Mouse (Mus musculus): ENCODE data around the gene Bcorl1. TPM values are rescaled to one million over a fixed set of nuclear protein-coding genes. Genes with fewer than 3 reads are reported as not detected.

Gene Bcorl1
- polyA plus RNA-seq, 1 experiment from 2014 or later = 6.4 TPM

DNA sequence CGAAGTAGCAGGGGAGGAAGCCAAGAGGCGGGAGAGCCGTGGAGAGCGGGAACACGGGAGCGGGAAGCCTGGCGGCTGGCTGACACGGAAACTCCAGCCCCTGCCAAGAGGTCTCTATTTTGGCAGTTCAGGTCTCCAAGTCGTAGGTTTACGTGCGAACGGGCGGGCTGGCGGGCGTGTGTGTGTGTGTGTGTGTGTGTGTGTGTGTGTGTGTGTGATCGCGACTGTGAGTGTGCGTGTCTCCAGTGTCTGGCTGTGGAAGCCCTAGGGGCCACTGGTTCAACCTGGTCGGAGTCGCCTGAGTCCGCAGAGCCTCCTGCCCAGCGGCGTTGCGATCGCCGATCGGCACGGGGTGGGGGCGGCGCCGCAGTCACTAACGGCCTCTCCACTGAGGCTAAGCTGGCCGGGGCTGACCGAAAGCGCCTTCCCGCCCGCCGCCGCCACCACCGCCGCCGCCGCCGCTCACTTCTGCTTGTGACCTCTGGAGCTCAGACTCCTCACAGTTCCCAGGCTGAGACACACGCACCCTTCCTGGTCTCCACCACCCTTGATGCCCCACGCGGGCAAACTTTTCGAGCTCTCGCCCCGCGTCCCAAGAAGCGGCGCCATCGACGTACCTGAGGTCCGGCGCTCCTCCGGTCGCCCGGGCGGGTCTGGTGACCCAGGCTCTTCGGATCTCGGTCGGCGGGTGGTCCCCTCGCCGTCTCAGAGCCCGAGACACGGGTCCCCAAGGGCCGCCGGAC lies 111.9 kb downstream of the Bcorl1 start:
- Histone ChIP-seq H3K27me3 (peaks cover 42% of the 10 kb centered on the region), H3K27ac (no peak overlapping the region), H3K4me3 (replicated peaks) (peak overlapping the region; percentile 41), H3K9me3 (no peaks in the 10 kb centered on the region), H3K36me3 (replicated peaks) (no peaks in the 10 kb centered on the region), H3K4me2 (peak overlapping the region; percentile 51), H3K9ac (no peak overlapping the region), H3K4me1 (no peaks in the 10 kb centered on the region)
- ATAC-seq (ENCODE audit: low FRiP score) = no peak; the same call in 1 of the 2 replicates
- WGBS = 17% methylated on average over 42 of the region's 71 CpGs

DNA sequence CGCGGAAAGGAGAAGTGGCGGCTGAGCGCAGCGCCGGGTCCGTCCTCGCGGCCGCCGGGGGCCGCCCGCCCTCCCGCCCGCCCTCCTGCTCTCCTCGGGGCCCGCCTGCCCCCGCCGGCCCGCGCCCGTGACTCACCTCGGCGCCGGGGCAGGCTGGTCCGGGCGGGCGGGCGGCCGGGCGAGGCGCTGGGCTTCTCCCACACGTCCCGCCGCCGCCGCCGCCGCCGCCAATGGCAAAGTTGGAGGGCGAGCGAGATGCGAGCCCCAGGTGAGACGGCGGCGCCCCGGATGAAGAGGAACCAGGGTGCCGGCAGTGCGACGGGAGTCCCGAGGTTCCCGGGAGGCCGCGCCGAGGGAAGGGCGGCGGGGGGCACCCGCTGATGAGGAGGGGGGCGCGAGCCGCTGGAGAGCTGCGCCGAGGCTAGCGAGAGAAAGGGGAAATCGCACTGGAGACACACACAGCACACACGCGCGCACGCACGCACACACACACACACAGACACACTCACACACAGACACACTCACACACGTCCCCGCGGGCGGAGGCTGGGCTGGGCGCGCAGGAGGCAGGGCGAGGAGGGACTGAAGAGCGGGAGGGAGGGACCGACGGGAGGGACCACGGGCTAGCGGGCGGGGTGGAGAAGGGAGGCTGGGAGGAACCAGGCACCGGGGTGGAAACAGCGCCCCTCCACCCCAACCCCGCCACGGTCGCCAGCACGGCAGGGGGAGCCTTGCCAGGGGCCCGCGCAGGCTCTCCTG lies 112.8 kb downstream of the Bcorl1 start:
- 19% methylated on average over 42 of the region's 91 CpGs for WGBS

DNA sequence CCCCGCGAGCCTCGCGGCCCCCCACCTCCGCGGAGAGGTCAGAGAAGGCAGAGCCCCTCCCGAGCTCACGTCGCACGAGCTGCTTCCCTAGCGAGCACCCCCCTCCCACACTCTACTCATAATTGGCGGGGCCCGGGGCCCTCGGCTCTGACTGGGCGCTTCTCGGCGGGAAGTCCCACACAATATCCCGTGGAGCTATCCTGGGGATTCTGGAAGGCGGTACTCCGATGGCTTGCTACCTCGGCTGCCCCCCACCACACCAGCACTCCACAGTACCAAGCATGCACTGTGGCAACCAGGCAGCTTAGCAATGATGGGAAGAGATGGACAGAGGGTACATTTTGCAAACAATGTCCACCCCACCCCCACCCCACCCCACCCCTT lies 113.3 kb downstream of the Bcorl1 start:
- Histone ChIP-seq H3K4me3 (replicated peaks) (peak overlapping the region; percentile 41), H3K36me3 (replicated peaks) (no peaks in the 10 kb centered on the region), H3K27me3 (peaks cover 42% of the 10 kb centered on the region), H3K4me1 (no peaks in the 10 kb centered on the region), H3K9me3 (no peaks in the 10 kb centered on the region), H3K9ac (no peak overlapping the region), H3K27ac (no peak overlapping the region), H3K4me2 (peak overlapping the region; percentile 51)
- WGBS = 30% methylated on average over 21 of the region's 21 CpGs
- ATAC-seq (ENCODE audit: low FRiP score) = 0 out of 2 replicates have a peak, but pooled peaks have one; percentile 36

More for the DNA sequence above, 112.8 kb downstream of the Bcorl1 start:
- Histone ChIP-seq H3K4me3 (replicated peaks) (peak overlapping the region; percentile 41), H3K9ac (no peak overlapping the region; the same call in 1 of the 2 replicates), H3K4me1 (no peaks in the 10 kb centered on the region), H3K9me3 (no peaks in the 10 kb centered on the region), H3K4me2 (peak overlapping the region; percentile 51), H3K36me3 (replicated peaks) (no peaks in the 10 kb centered on the region), H3K27me3 (peaks cover 42% of the 10 kb centered on the region), H3K27ac (no peak overlapping the region)
- ATAC-seq (ENCODE audit: low FRiP score) = peak; percentile 65; the same call in 1 of the 2 replicates

DNA sequence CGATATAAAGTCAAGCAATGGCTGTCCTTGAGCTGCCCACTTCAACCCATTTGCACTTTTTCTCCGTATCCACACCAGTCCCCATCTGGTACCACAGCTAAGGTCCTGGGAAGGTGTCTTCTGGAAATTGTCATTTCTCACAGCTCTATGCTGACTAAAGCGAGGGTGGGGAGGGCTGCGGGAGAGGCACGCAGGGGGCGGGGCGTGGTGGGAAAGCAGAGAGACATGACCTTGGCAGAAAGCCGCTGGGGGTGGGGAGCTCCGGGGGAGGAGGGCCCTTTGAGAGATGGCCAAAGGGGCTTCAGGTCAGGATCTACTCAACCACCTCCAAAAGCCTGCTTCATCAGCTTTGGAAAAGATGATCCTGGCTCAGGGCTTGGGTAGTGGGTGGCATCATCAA lies 113.9 kb downstream of the Bcorl1 start:
- ATAC-seq (ENCODE audit: low FRiP score) = no peak
- Histone ChIP-seq H3K27me3 (peaks cover 42% of the 10 kb centered on the region), H3K27ac (no peak overlapping the region), H3K9me3 (no peaks in the 10 kb centered on the region), H3K36me3 (replicated peaks) (no peaks in the 10 kb centered on the region), H3K4me2 (no peak overlapping the region), H3K4me3 (replicated peaks) (no peak overlapping the region), H3K9ac (no peak overlapping the region), H3K4me1 (no peaks in the 10 kb centered on the region)
- 36% methylated on average over 9 of the region's 9 CpGs for WGBS

DNA sequence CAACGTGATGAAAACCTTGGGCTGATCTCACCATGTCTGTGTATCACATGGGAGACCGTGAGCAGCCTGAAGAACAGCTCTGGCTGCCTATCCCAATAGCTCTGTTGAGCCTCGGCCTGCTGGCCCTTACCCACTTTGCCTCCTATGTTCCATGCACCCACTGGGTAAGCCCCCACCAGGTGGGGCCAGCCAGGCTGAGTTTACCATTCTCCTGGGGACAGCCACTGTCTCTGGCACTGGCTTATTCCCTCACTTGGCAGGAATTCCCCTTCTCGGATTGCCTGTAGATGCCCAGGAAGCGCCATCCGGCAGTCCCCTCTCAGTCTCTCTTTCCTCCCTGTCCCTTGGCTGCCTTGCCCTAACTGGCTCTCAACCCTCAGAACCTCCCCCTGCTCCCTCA lies 115.8 kb downstream of the Bcorl1 start:
- 63% methylated on average over 6 of the region's 6 CpGs for WGBS
- Histone ChIP-seq H3K4me3 (replicated peaks) (no peak overlapping the region), H3K4me1 (no peaks in the 10 kb centered on the region), H3K27me3 (peaks cover 31% of the 10 kb centered on the region), H3K27ac (no peak overlapping the region), H3K36me3 (replicated peaks) (no peaks in the 10 kb centered on the region), H3K9me3 (no peaks in the 10 kb centered on the region), H3K4me2 (no peak overlapping the region), H3K9ac (no peak overlapping the region)
- ATAC-seq (ENCODE audit: low FRiP score) = no peak

Other genes starting within 250 kb of the Bcorl1 start
- gene Xpnpep2, start 232.6 kb upstream of the Bcorl1 start, polyA plus RNA-seq (2016; fragmentation: Nextera tagmentation; extraction: Ambion mirVana) = 0.55 and 1.2 TPM in 2 replicates
- 0.45 and 0.77 TPM in 2 replicates for gene Sash3, start 194.9 kb upstream of the Bcorl1 start, polyA plus RNA-seq (2016; fragmentation: Nextera tagmentation; extraction: Ambion mirVana)
- gene Zdhhc9, start 132.5 kb upstream of the Bcorl1 start, polyA plus RNA-seq (2016; fragmentation: Nextera tagmentation; extraction: Ambion mirVana) = 6.6 and 6.9 TPM in 2 replicates
- 24.6 and 25.1 TPM in 2 replicates for gene Utp14a, start 84.5 kb upstream of the Bcorl1 start, polyA plus RNA-seq (2016; fragmentation: Nextera tagmentation; extraction: Ambion mirVana)
- gene Elf4, start 121.8 kb downstream of the Bcorl1 start, polyA plus RNA-seq (2016; fragmentation: Nextera tagmentation; extraction: Ambion mirVana) = 1.6 and 1.7 TPM in 2 replicates
- gene Aifm1, start 172.2 kb downstream of the Bcorl1 start, polyA plus RNA-seq (2016; fragmentation: Nextera tagmentation; extraction: Ambion mirVana) = 68.1 and 71.5 TPM in 2 replicates
- gene Rab33a, start 177.9 kb downstream of the Bcorl1 start, polyA plus RNA-seq (2016; fragmentation: Nextera tagmentation; extraction: Ambion mirVana) = 39.5 and 40.6 TPM in 2 replicates